Mouse (Mus musculus): ENCODE data around the gene Gm17542. TPM values are rescaled to one million over a fixed set of nuclear protein-coding genes. Genes with fewer than 3 reads are reported as not detected.
A peak's percentile ranks its signal among the peaks of the same experiment; 100 is the strongest.
"Not testable (repeated sequence)": the region's sequence is repeated elsewhere in the genome, so short reads cannot be mapped to it uniquely, and the experiment has no call there.

The Gm17542 gene
- not detected in 2 replicates for polyA plus RNA-seq (2014; fragmentation: Nextera tagmentation; extraction: Ambion mirVana)

- H3K4me1 ChIP-seq (ENCODE audit: control insufficient read depth, insufficient read depth, low read length); H3K4me3 ChIP-seq (ENCODE audit: low read depth, low read length); H3K9me3 ChIP-seq (ENCODE audit: control insufficient read depth, low read length); H3K36me3 ChIP-seq (ENCODE audit: control insufficient read depth, insufficient read depth, low read length); H3K27me3 ChIP-seq (ENCODE audit: control insufficient read depth, insufficient read depth, low read length); DNase-seq (ENCODE audit: low spot score); H3K27ac ChIP-seq (replicated peaks; ENCODE audit: low read depth, low read length); H3K9ac ChIP-seq (ENCODE audit: low read length); ATAC-seq (ENCODE audit: insufficient number of reproducible peaks, low FRiP score, low TSS enrichment, low read depth); H3K4me2 ChIP-seq (ENCODE audit: low read depth, severe bottlenecking): not testable (repeated sequence)
These were observed at the start of gene Gm17542 for GRCm38 (mm10) chr10:58718110-58718509. Gene Gm17542 (minus strand): TSS chr10:58718210.

GRCm38 (mm10) chr10:58739779-58740178, 21.8 kb upstream of the Gm17542 start:
- no peak for DNase-seq (ENCODE audit: low spot score)
- Histone ChIP-seq H3K4me1 (ENCODE audit: control insufficient read depth, insufficient read depth, low read length) (no peaks in the 10 kb centered on the region), H3K27ac (replicated peaks; ENCODE audit: low read depth, low read length) (no peak overlapping the region), H3K9ac (ENCODE audit: low read length) (no peak overlapping the region), H3K36me3 (ENCODE audit: control insufficient read depth, insufficient read depth, low read length) (no peaks in the 10 kb centered on the region), H3K4me3 (ENCODE audit: low read depth, low read length) (no peak overlapping the region), H3K4me2 (ENCODE audit: low read depth, severe bottlenecking) (no peak overlapping the region), H3K9me3 (ENCODE audit: control insufficient read depth, low read length) (no peaks in the 10 kb centered on the region), H3K27me3 (ENCODE audit: control insufficient read depth, insufficient read depth, low read length) (no peaks in the 10 kb centered on the region)
- ATAC-seq (ENCODE audit: insufficient number of reproducible peaks, low FRiP score, low TSS enrichment, low read depth): no peak

GRCm38 (mm10) chr10:58738152-58738551, 20.1 kb upstream of the Gm17542 start:
- 86% methylated on average over 7 of the region's 7 CpGs for WGBS

GRCm38 (mm10) chr10:58714789-58715148, 3.2 kb downstream of the Gm17542 start:
- Histone ChIP-seq H3K9me3 (ENCODE audit: control insufficient read depth, low read length) (no peaks in the 10 kb centered on the region; the same call in 1 of the 2 replicates), H3K4me1 (ENCODE audit: control insufficient read depth, insufficient read depth, low read length) (no peaks in the 10 kb centered on the region), H3K4me3 (ENCODE audit: low read depth, low read length) (no peak overlapping the region), H3K36me3 (ENCODE audit: control insufficient read depth, insufficient read depth, low read length) (no peaks in the 10 kb centered on the region), H3K27ac (replicated peaks; ENCODE audit: low read depth, low read length) (no peak overlapping the region), H3K9ac (ENCODE audit: low read length) (no peak overlapping the region), H3K4me2 (ENCODE audit: low read depth, severe bottlenecking) (peak overlapping the region; percentile 18; the same call in 1 of the 2 replicates), H3K27me3 (ENCODE audit: control insufficient read depth, insufficient read depth, low read length) (no peaks in the 10 kb centered on the region)
- ATAC-seq (ENCODE audit: insufficient number of reproducible peaks, low FRiP score, low TSS enrichment, low read depth) (no peak), DNase-seq (ENCODE audit: low spot score) (peak; percentile 21)
- WGBS: 33% methylated on average over 3 of the region's 3 CpGs

More at GRCm38 (mm10) chr10:58738152-58738551, 20.1 kb upstream of the Gm17542 start:
- Histone ChIP-seq H3K9ac (ENCODE audit: low read length) (no peak overlapping the region), H3K27ac (replicated peaks; ENCODE audit: low read depth, low read length) (no peak overlapping the region), H3K4me3 (ENCODE audit: low read depth, low read length) (no peak overlapping the region), H3K36me3 (ENCODE audit: control insufficient read depth, insufficient read depth, low read length) (no peaks in the 10 kb centered on the region), H3K27me3 (ENCODE audit: control insufficient read depth, insufficient read depth, low read length) (no peaks in the 10 kb centered on the region), H3K4me2 (ENCODE audit: low read depth, severe bottlenecking) (no peak overlapping the region), H3K9me3 (ENCODE audit: control insufficient read depth, low read length) (no peaks in the 10 kb centered on the region), H3K4me1 (ENCODE audit: control insufficient read depth, insufficient read depth, low read length) (no peaks in the 10 kb centered on the region)
- ATAC-seq (ENCODE audit: insufficient number of reproducible peaks, low FRiP score, low TSS enrichment, low read depth) (no peak), DNase-seq (ENCODE audit: low spot score) (no peak)

GRCm38 (mm10) chr10:58713855-58714788, 3.9 kb downstream of the Gm17542 start:
- Histone ChIP-seq H3K9me3 (ENCODE audit: control insufficient read depth, low read length) (no peaks in the 10 kb centered on the region; the same call in 1 of the 2 replicates), H3K4me3 (ENCODE audit: low read depth, low read length) (no peak overlapping the region), H3K36me3 (ENCODE audit: control insufficient read depth, insufficient read depth, low read length) (no peaks in the 10 kb centered on the region), H3K27ac (replicated peaks; ENCODE audit: low read depth, low read length) (no peak overlapping the region), H3K9ac (ENCODE audit: low read length) (no peak overlapping the region), H3K4me1 (ENCODE audit: control insufficient read depth, insufficient read depth, low read length) (no peaks in the 10 kb centered on the region), H3K27me3 (ENCODE audit: control insufficient read depth, insufficient read depth, low read length) (no peaks in the 10 kb centered on the region), H3K4me2 (ENCODE audit: low read depth, severe bottlenecking) (peak overlapping the region; percentile 18; the same call in 1 of the 2 replicates)
- DNase-seq (ENCODE audit: low spot score) (peak; percentile 47), ATAC-seq (ENCODE audit: insufficient number of reproducible peaks, low FRiP score, low TSS enrichment, low read depth) (no peak)
- 30% methylated on average over 24 of the region's 24 CpGs for whole genome bisulfite sequencing

GRCm38 (mm10) chr10:58713225-58713624, 4.8 kb downstream of the Gm17542 start:
- Histone ChIP-seq H3K4me1 (ENCODE audit: control insufficient read depth, insufficient read depth, low read length) (no peaks in the 10 kb centered on the region), H3K27me3 (ENCODE audit: control insufficient read depth, insufficient read depth, low read length) (no peaks in the 10 kb centered on the region), H3K4me3 (ENCODE audit: low read depth, low read length) (no peak overlapping the region), H3K36me3 (ENCODE audit: control insufficient read depth, insufficient read depth, low read length) (no peaks in the 10 kb centered on the region), H3K27ac (replicated peaks; ENCODE audit: low read depth, low read length) (no peak overlapping the region), H3K9me3 (ENCODE audit: control insufficient read depth, low read length) (no peaks in the 10 kb centered on the region; the same call in 1 of the 2 replicates), H3K9ac (ENCODE audit: low read length) (no peak overlapping the region), H3K4me2 (ENCODE audit: low read depth, severe bottlenecking) (no peak overlapping the region)
- 96% methylated on average over 7 of the region's 7 CpGs for WGBS
- ATAC-seq (ENCODE audit: insufficient number of reproducible peaks, low FRiP score, low TSS enrichment, low read depth) (no peak), DNase-seq (ENCODE audit: low spot score) (no peak)

GRCm38 (mm10) chr10:58709021-58709420, 9.0 kb downstream of the Gm17542 start:
- no peaks in the 10 kb centered on the region for H3K36me3 ChIP-seq (ENCODE audit: control insufficient read depth, insufficient read depth, low read length)
- ATAC-seq (ENCODE audit: insufficient number of reproducible peaks, low FRiP score, low TSS enrichment, low read depth): no peak
- 98% methylated on average over 4 of the region's 4 CpGs for WGBS
- no peak overlapping the region for H3K4me2 ChIP-seq (ENCODE audit: low read depth, severe bottlenecking)
- no peak overlapping the region for H3K4me3 ChIP-seq (ENCODE audit: low read depth, low read length)
- no peak overlapping the region for H3K9ac ChIP-seq (ENCODE audit: low read length)
- DNase-seq (ENCODE audit: low spot score): no peak
- H3K9me3 ChIP-seq (ENCODE audit: control insufficient read depth, low read length): no peaks in the 10 kb centered on the region; the same call in 1 of the 2 replicates
- H3K27me3 ChIP-seq (ENCODE audit: control insufficient read depth, insufficient read depth, low read length): no peaks in the 10 kb centered on the region
- no peaks in the 10 kb centered on the region for H3K4me1 ChIP-seq (ENCODE audit: control insufficient read depth, insufficient read depth, low read length)
- H3K27ac ChIP-seq (replicated peaks; ENCODE audit: low read depth, low read length): no peak overlapping the region

GRCm38 (mm10) chr10:58700578-58700977, 17.4 kb downstream of the Gm17542 start:
- 46% methylated on average over 6 of the region's 6 CpGs for WGBS
- H3K9me3 ChIP-seq (ENCODE audit: control insufficient read depth, low read length): no peaks in the 10 kb centered on the region
- H3K4me2 ChIP-seq (ENCODE audit: low read depth, severe bottlenecking): no peak overlapping the region

More at GRCm38 (mm10) chr10:58700578-58700977, 17.4 kb downstream of the Gm17542 start:
- no peaks in the 10 kb centered on the region for H3K36me3 ChIP-seq (ENCODE audit: control insufficient read depth, insufficient read depth, low read length)
- H3K4me1 ChIP-seq (ENCODE audit: control insufficient read depth, insufficient read depth, low read length): no peaks in the 10 kb centered on the region
- H3K9ac ChIP-seq (ENCODE audit: low read length): no peak overlapping the region
- ATAC-seq (ENCODE audit: insufficient number of reproducible peaks, low FRiP score, low TSS enrichment, low read depth) (no peak), DNase-seq (ENCODE audit: low spot score) (no peak)
- H3K27me3 ChIP-seq (ENCODE audit: control insufficient read depth, insufficient read depth, low read length): no peaks in the 10 kb centered on the region
- no peak overlapping the region for H3K27ac ChIP-seq (replicated peaks; ENCODE audit: low read depth, low read length)
- H3K4me3 ChIP-seq (ENCODE audit: low read depth, low read length): no peak overlapping the region
